35 mouse cellular contexts compared by ENCODE assay signal in genomic region chr14:114694930-114695329, GRCm38 (mm10).
"Had no signal": no experiment of that assay in that cellular context is flagged by ENCODE, and none has a peak within 500 bp of the region (broad histone marks: within the 10 kb centered on the region; RNA-seq: fewer than 3 reads in every experiment).

No protein-coding gene starts in this region.

- H3K4me3 ChIP-seq: heart, embryonic 10.5 days; heart, embryonic 12.5 days; heart, embryonic 13.5 days; heart, embryonic 15.5 days; hindbrain, embryonic 10.5 days; hindbrain, embryonic 12.5 days; hindbrain, embryonic 13.5 days; hindbrain, embryonic 15.5 days; intestine, embryonic 15.5 days; kidney, embryonic 15.5 days; layer of hippocampus, adult 2 months had no signal

- H3K9me3 ChIP-seq: heart, embryonic 10.5 days; heart, embryonic 12.5 days; heart, embryonic 13.5 days; heart, embryonic 15.5 days; hindbrain, embryonic 10.5 days; hindbrain, embryonic 12.5 days; hindbrain, embryonic 13.5 days; hindbrain, embryonic 15.5 days; intestine, embryonic 15.5 days; kidney, embryonic 15.5 days had no signal

- DNase-seq: heart, postnatal 10 days; heart, postnatal 14 days; heart, postnatal 36 days; heart, postnatal 4 days; kidney, adult 11 months; kidney, adult 18-20 months; kidney, adult 2 months; kidney, adult 8-10 months; kidney, adult 9 months; kidney, postnatal 10 days; kidney, postnatal 14 days; kidney, postnatal 25 days; kidney, postnatal 36 days; kidney, postnatal 4 days; layer of hippocampus, adult 9-11 months; layer of hippocampus, postnatal 36 days had no signal

- H3K4me1 ChIP-seq: heart, embryonic 10.5 days; heart, embryonic 12.5 days; heart, embryonic 13.5 days; heart, embryonic 15.5 days; hindbrain, embryonic 10.5 days; hindbrain, embryonic 12.5 days; hindbrain, embryonic 13.5 days; hindbrain, embryonic 15.5 days; intestine, embryonic 15.5 days; kidney, embryonic 15.5 days had no signal

- H3K36me3 ChIP-seq: heart, embryonic 10.5 days; heart, embryonic 12.5 days; heart, embryonic 13.5 days; heart, embryonic 15.5 days; hindbrain, embryonic 10.5 days; hindbrain, embryonic 12.5 days; hindbrain, embryonic 13.5 days; hindbrain, embryonic 15.5 days; intestine, embryonic 15.5 days; kidney, embryonic 15.5 days had no signal

- H3K27me3 ChIP-seq: heart, embryonic 12.5 days; heart, embryonic 13.5 days; heart, embryonic 15.5 days; hindbrain, embryonic 12.5 days; hindbrain, embryonic 13.5 days; hindbrain, embryonic 15.5 days; intestine, embryonic 15.5 days; kidney, embryonic 15.5 days had no signal

- H3K9ac ChIP-seq: heart, embryonic 12.5 days; heart, embryonic 13.5 days; heart, embryonic 15.5 days; hindbrain, embryonic 12.5 days; hindbrain, embryonic 13.5 days; hindbrain, embryonic 14.5 days; hindbrain, embryonic 15.5 days; intestine, embryonic 15.5 days; kidney, embryonic 15.5 days had no signal

- H3K4me2 ChIP-seq: heart, embryonic 11.5 days; heart, embryonic 12.5 days; heart, embryonic 13.5 days; heart, embryonic 15.5 days; hindbrain, embryonic 12.5 days; hindbrain, embryonic 13.5 days; hindbrain, embryonic 14.5 days; hindbrain, embryonic 15.5 days; intestine, embryonic 15.5 days; kidney, embryonic 15.5 days had no signal

- ATAC-seq: hindbrain, embryonic 16.5 days; hindbrain, postnatal 0 days; inflammation-experienced regulatory T-cells, adult 6 months; intestine, embryonic 15.5 days; intestine, embryonic 16.5 days; intestine, postnatal 0 days had no signal

- H3K27ac ChIP-seq: heart, embryonic 10.5 days; heart, embryonic 13.5 days; heart, embryonic 15.5 days; hindbrain, embryonic 10.5 days; hindbrain, embryonic 12.5 days; hindbrain, embryonic 13.5 days; hindbrain, embryonic 14.5 days; hindbrain, embryonic 15.5 days; hindbrain, postnatal 0 days; intestine, embryonic 15.5 days; kidney, embryonic 15.5 days; kidney, postnatal 0 days; layer of hippocampus, adult 2 months had no signal
